Mouse (Mus musculus) kidney, embryonic 14.5 days (tissue): ENCODE measurements around the gene Kirrel2. TPM values are rescaled to one million over a fixed set of nuclear protein-coding genes. Genes with fewer than 3 reads are reported as not detected.

Experiments
- ATAC-seq: fragments of 200-750 bp; cut with Nextera tagmentation; 2 replicates; pipeline ENCODE4 v1.8.0; 2017; ENCODE audit warnings: moderate number of reproducible peaks, mild to moderate bottlenecking, moderate TSS enrichment, moderate library complexity; ENCODE audit not compliant: low FRiP score, low TSS enrichment
- H3K27ac ChIP-seq: fragments of 300-500 bp; sonication (generic); 2 replicates; pipeline ENCODE4 v1.5.1; 2014; ENCODE audit warnings: low read depth, mild to moderate bottlenecking, low read length, moderate library complexity, mixed read lengths
- H3K27me3 ChIP-seq: fragments of 300-500 bp; sonication (generic); 2 replicates; pipeline ENCODE4 v1.6.1; 2014; ENCODE audit warnings: mild to moderate bottlenecking, low read length; ENCODE audit not compliant: control insufficient read depth, insufficient read depth
- H3K36me3 ChIP-seq: fragments of 300-500 bp; sonication (generic); 2 replicates; pipeline ENCODE4 v1.6.1; 2014; ENCODE audit warnings: low read length, mixed read lengths; ENCODE audit not compliant: control insufficient read depth, insufficient read depth
- H3K4me1 ChIP-seq: fragments of 300-500 bp; sonication (generic); 2 replicates; pipeline ENCODE4 v1.6.1; 2014; ENCODE audit warnings: low read length, mixed read lengths; ENCODE audit not compliant: control insufficient read depth, insufficient read depth
- H3K4me2 ChIP-seq: fragments of 300-500 bp; sonication (generic); replicated peaks from 2 replicates; pipeline ENCODE4 v1.6.1; 2014; ENCODE audit warnings: low read depth, mild to moderate bottlenecking, low read length
- H3K4me3 ChIP-seq: fragments of 300-500 bp; sonication (generic); 2 replicates; pipeline ENCODE4 v1.5.1; 2014; ENCODE audit warnings: mild to moderate bottlenecking, low read length
- H3K9ac ChIP-seq: fragments of 300-500 bp; sonication (generic); 2 replicates; pipeline ENCODE4 v1.6.1; 2014; ENCODE audit warnings: low read depth, mild to moderate bottlenecking, low read length, moderate library complexity
- H3K9me3 ChIP-seq: fragments of 300-500 bp; sonication (generic); 2 replicates; pipeline ENCODE4 v1.6.1; 2016; ENCODE audit warnings: low read length; ENCODE audit not compliant: control insufficient read depth
- WGBS: fragments of 180-500 bp; shearing (Covaris S2); extraction: QIAGEN DNeasy Blood & Tissue Kit; methylation state at CpG from one replicate; pipeline ENCODE4 v1.1.7; 2014; 5-methylcytosine and 5-hydroxymethylcytosine counted together
- polyA plus RNA-seq: library from polyadenylated mRNA; unstranded; fragments of >200 nt; fragmentation: Nextera tagmentation; extraction: Ambion mirVana; gene quantifications from 2 replicates; pipeline ENCODE4 v1.2.1, GENCODE M21; 2014

Kirrel2 gene
- polyA plus RNA-seq, 1 experiment from 2014 or later: 0.54 TPM

DNA sequence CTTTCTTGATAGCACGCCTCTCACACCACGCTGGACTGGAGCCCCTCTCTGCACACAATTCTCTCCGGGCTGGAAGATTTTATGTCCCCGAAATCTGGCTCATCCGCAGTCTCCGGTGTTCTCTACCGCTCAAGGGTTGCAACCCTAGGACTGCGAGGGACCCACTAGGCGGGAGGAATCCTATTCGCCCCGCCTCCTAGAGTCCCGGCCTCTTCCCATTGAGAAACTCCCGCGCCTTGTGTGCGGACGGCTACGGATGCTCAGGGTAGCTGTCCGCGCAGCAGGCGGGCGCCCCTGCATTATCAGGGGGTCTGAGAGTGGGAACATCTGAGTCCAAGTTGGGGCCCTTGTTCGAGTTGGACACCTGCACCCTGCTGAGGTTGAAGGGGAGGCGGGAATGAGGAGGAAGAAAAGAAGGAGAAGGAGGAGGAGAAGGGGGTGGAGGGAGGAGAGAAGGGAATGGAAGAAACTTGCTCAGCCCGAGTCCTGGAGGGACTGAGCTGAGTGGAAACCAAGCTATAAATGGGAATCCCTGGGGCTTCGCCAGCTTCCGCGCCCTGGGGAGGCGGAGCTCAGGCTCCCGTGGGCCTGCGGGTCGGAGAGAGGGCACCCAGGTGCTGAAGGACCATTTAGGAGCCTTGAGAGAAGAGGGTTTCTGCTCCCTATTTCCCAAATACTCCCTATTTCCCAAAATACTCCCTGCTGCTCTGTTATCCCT is 420 bp downstream of the Kirrel2 start:
- no peak overlapping the region for H3K27ac ChIP-seq
- H3K4me1 ChIP-seq: peaks cover 7% of the 10 kb centered on the region; the same call in 1 of the 2 replicates
- H3K27me3 ChIP-seq: peaks cover 96% of the 10 kb centered on the region
- H3K4me2 ChIP-seq: no peak overlapping the region; the same call in 1 of the 2 replicates
- 2% methylated on average over 31 of the region's 31 CpGs for WGBS
- no peak overlapping the region; the same call in 1 of the 2 replicates for H3K4me3 ChIP-seq
- no peaks in the 10 kb centered on the region for H3K36me3 ChIP-seq
- H3K9me3 ChIP-seq: no peaks in the 10 kb centered on the region
- no peak for ATAC-seq
- no peak overlapping the region for H3K9ac ChIP-seq

DNA sequence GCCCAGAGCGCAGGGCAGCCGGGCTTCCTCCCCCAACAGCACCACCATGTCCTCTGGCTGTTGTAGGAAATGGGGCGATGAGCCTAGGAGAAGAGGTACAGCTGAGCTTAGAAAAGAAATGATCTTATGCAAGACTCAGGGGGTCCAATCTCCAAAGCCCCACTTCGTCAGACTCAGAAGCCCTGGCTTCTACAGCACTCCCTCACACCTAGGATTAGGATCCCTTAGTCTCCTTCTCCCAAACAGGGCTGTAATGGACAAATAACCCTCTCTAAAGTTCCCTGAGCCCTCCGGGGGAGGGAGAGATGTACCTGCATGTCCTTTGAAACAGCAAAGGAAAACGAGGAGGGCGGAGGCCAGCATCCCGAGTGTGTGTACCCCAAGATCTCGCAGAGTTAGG is 1.0 kb downstream of the Kirrel2 start:
- Histone ChIP-seq H3K4me1 (peaks cover 7% of the 10 kb centered on the region; the same call in 1 of the 2 replicates), H3K27me3 (peaks cover 90% of the 10 kb centered on the region), H3K36me3 (no peaks in the 10 kb centered on the region), H3K27ac (no peak overlapping the region), H3K9me3 (no peaks in the 10 kb centered on the region), H3K9ac (no peak overlapping the region), H3K4me2 (no peak overlapping the region), H3K4me3 (no peak overlapping the region)
- no peak for ATAC-seq
- WGBS: 0% methylated on average over 9 of the region's 9 CpGs

DNA sequence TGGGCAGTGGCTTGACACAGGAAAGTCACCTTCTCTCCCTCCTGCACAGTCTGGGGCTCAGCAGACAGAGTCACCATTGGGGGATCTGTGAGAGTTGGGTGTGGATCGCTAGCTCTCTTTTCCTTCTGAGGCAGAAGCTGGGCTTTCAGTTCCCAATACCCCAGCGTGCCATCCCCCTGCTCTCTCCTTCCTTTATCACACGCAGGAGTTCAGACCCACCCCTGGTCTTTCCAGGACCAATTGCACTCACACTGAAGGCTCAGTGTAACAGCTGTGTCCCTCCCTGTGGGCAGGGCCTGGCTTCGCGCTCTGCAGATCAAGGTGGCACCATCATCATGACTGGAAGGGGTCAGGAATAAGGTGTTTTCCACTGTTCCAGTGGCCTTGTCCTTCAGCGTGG is 3.2 kb downstream of the Kirrel2 start:
- 0 out of 2 replicates have a peak overlapping the region, but pooled peaks have one; percentile 15 for H3K4me2 ChIP-seq
- no peak overlapping the region for H3K27ac ChIP-seq
- ATAC-seq: no peak
- no peaks in the 10 kb centered on the region for H3K9me3 ChIP-seq
- H3K4me3 ChIP-seq: 0 out of 2 replicates have a peak overlapping the region, but pooled peaks have one; percentile 10
- H3K27me3 ChIP-seq: peaks cover 74% of the 10 kb centered on the region
- no peak overlapping the region for H3K9ac ChIP-seq
- H3K4me1 ChIP-seq: peaks cover 7% of the 10 kb centered on the region; the same call in 1 of the 2 replicates
- H3K36me3 ChIP-seq: no peaks in the 10 kb centered on the region
- 2% methylated on average over 6 of the region's 6 CpGs for WGBS

DNA sequence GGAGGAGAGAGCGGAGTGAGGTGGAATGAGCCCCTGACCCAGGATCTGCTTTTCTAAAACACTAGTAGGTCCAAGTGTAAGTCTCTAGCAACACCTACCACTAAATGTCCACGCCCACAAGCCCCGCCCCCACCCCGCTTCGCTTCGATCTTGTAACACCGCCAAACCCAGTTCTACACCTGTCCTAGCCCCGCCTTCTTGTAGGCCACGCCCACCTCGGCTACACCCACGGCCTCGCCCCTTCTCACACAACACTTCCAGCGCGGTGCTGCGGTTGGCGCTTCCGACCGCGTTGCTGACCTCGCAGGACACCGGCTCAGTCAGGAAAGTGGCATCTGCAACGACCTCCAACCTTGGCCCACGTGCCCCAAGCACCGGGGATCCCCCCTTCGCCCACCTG is 3.7 kb downstream of the Kirrel2 start:
- peaks cover 69% of the 10 kb centered on the region for H3K27me3 ChIP-seq
- no peak overlapping the region for H3K27ac ChIP-seq
- peaks cover 7% of the 10 kb centered on the region; the same call in 1 of the 2 replicates for H3K4me1 ChIP-seq
- H3K9me3 ChIP-seq: no peaks in the 10 kb centered on the region
- no peak overlapping the region for H3K9ac ChIP-seq
- H3K4me3 ChIP-seq: peak overlapping the region; percentile 10; the same call in 1 of the 2 replicates
- H3K4me2 ChIP-seq: peak overlapping the region; percentile 15
- WGBS: 2% methylated on average over 25 of the region's 25 CpGs
- no peaks in the 10 kb centered on the region for H3K36me3 ChIP-seq
- ATAC-seq: peak; percentile 43; the same call in 1 of the 2 replicates

DNA sequence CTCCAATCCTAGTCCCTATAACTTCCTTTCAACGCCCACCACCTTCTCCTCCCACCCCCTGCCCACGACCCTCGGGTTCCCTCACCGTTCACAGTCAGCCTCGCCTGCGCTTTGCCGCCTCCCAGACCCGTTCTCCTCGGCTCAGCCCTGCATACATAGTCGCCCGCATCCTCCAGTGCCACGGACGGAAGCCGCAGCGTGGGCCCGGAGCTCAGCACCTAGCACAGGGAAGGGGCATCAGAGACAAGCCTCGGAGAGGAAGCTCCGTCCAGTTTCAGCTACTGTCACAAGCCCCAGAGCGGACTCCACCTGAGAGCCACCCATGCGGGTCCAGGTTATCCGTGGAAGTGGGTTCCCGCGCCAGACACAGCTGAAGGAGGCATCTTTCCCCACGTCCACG is 4.2 kb downstream of the Kirrel2 start:
- H3K9me3 ChIP-seq: no peaks in the 10 kb centered on the region
- H3K4me2 ChIP-seq: peak overlapping the region; percentile 15
- no peak overlapping the region for H3K9ac ChIP-seq
- H3K27me3 ChIP-seq: peaks cover 65% of the 10 kb centered on the region
- WGBS: 13% methylated on average over 25 of the region's 25 CpGs
- ATAC-seq: no peak
- H3K36me3 ChIP-seq: no peaks in the 10 kb centered on the region
- H3K4me3 ChIP-seq: no peak overlapping the region
- H3K27ac ChIP-seq: no peak overlapping the region
- H3K4me1 ChIP-seq: peaks cover 7% of the 10 kb centered on the region; the same call in 1 of the 2 replicates

DNA sequence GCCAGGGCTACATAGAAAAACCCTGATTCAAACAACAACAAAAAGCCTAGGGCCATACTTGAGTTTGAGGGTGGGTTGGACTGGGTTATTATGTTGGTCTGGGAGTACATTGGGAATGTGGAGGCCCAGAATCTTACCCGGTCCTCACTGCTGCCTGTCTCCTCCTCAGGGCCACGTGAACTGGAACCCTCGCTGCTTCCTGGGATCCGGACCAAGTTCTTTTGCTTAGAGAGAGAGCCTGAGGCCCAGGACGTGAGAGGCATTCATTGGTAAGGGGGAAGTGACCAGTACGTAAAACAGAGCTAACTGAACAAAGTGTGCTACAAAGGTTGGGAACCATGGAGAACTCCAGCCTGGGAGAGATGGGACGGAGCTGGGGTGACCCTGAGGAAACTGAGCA is 7.2 kb downstream of the Kirrel2 start:
- Histone ChIP-seq H3K36me3 (no peaks in the 10 kb centered on the region), H3K4me3 (no peak overlapping the region), H3K27me3 (peaks cover 37% of the 10 kb centered on the region), H3K27ac (no peak overlapping the region), H3K9me3 (0 out of 2 replicates have a peak, but pooled peaks cover 4% of the 10 kb centered on the region), H3K4me1 (no peaks in the 10 kb centered on the region), H3K4me2 (no peak overlapping the region), H3K9ac (no peak overlapping the region)
- WGBS: 71% methylated on average over 7 of the region's 7 CpGs
- ATAC-seq: no peak

DNA sequence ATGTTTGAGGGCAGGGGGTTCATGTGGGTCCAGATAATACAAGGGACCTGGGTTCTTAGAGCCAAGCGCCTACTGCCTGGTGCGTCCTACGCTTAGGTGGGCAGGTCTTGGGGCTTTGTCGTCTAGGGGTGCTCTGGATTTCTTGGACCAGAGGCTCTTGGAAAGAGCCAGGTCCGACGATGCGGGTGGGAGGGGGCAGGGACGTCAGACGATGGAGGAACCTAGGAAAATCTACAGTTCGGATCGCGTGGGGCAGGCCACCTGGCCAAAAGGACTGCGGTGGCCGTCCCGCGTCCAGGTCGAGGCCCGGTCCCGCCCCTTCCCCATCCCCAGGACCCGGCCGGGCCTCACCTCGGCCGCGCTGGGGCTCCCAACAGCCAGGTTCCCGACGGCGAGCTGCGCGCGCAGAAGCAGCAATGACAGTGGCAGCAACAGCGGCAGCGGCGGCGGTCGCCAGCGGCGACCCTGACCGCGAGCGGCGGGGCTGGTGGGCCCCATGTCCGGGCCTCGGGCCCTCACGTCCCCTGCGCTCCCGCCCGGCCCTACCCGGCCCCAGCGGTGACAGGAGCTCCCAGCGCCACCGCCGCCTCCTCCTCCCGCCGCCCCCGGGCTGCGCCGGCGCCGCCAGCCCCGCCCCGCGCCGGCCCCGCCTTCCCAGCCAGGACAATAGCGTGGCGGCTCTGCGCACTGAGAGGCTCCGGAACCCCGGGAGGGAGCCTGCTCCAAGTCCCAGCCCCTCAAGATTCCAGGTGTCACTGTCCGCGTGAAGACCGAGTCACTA is 12.3 kb downstream of the Kirrel2 start, which contains the start of gene Aplp1:
Gene Aplp1, minus strand, starts transcription at position 565 of the 781 bp plus-strand sequence.
- peaks cover 10% of the 10 kb centered on the region; the same call in 1 of the 2 replicates for H3K4me1 ChIP-seq
- peak within 1 kb of the TSS; percentile 66 for H3K4me3 ChIP-seq
- peak within 1 kb of the TSS; percentile 94 for H3K4me2 ChIP-seq
- ATAC-seq: peak; percentile 83
- whole genome bisulfite sequencing: under 1% methylated on average over 64 of the region's 72 CpGs
- H3K27me3 ChIP-seq: peaks cover 10% of the 10 kb centered on the region; the same call in 1 of the 2 replicates
- no peak within 1 kb of the TSS for H3K27ac ChIP-seq
- no peaks in the 10 kb centered on the region for H3K36me3 ChIP-seq
- H3K9me3 ChIP-seq: 0 out of 2 replicates have a peak, but pooled peaks cover 4% of the 10 kb centered on the region
- peak within 1 kb of the TSS; percentile 64 for H3K9ac ChIP-seq

DNA sequence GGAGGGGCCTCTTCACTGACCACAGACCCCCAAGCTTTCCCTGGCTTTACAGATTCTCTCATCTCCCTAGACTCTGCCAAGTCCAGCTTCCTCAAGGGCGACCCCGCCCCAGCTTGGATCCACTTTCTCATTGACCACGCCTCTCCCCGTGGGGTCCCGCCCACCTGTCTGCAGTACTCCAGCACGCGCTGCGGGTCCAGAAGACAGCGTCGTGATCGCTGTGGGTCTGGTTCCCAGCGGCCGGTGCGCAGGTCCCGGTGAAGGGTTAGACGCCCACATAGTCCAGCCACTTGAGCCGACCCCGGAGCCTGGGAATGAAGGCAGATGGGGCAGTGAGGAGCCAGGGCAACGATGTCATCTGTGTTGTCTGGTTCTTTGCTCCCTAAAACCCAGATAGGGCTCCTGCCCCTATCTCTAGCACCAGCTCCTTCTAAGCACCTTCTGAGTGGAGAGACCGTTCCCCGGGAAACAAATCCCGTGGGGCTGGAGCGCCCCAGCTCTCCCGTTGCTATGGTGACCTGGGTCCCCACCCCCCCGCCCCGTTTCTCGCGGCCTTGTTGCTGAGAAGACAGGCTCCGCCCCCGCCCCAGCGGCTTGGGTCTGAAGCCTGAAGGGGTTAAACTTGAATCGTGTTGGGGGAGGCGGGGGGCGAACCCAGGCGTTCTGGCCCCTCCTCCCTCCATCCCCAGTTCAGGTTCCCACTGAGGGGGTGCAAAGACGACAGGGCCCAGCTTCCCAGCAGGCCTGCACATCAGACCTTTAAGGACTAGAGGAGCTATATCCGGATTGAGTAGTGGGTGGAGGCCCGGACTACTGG is 13.1 kb downstream of the Kirrel2 start:
- no peak overlapping the region for H3K27ac ChIP-seq
- peak overlapping the region; percentile 64 for H3K9ac ChIP-seq
- WGBS: under 1% methylated on average over 38 of the region's 38 CpGs
- H3K4me3 ChIP-seq: peak overlapping the region; percentile 66
- H3K36me3 ChIP-seq: no peaks in the 10 kb centered on the region
- 0 out of 2 replicates have a peak, but pooled peaks cover 4% of the 10 kb centered on the region for H3K9me3 ChIP-seq
- peak; percentile 10; the same call in 1 of the 2 replicates for ATAC-seq
- peaks cover 10% of the 10 kb centered on the region; the same call in 1 of the 2 replicates for H3K4me1 ChIP-seq
- peaks cover 6% of the 10 kb centered on the region; the same call in 1 of the 2 replicates for H3K27me3 ChIP-seq
- peak overlapping the region; percentile 94 for H3K4me2 ChIP-seq
